Mouse (Mus musculus) gastrocnemius, postnatal 10 days (tissue): Measurements from ENCODE around the gene Nbeal2. TPM values are rescaled to one million over a fixed set of nuclear protein-coding genes. Genes with fewer than 3 reads are reported as not detected.
A peak's percentile ranks its signal among the peaks of the same experiment; 100 is the strongest.
"Not testable (repeated sequence)": the region's sequence is repeated elsewhere in the genome, so short reads cannot be mapped to it uniquely, and the experiment has no call there.

Source experiments
- DNase-seq: peaks from one replicate; pipeline ENCODE4 v3.0.0; 2021; ENCODE audit warnings: mixed read lengths
- long read RNA-seq, 2 experiments: library from polyadenylated mRNA; stranded (forward); transcript quantifications; one replicate each; pipeline ENCODE4 v2.0.0; 2021
- total RNA-seq, 2 experiments: library from RNA; stranded (reverse); gene quantifications; 2 replicates each; pipeline ENCODE4 v1.2.3; 2021

The Nbeal2 gene
- total RNA-seq: 1 to 10 TPM; 2.2 to 3.4 TPM
- long read RNA-seq, experiment 1, partial matches to known transcripts: 2 of 3 reads
- long read RNA-seq, experiment 1, other reads (novel, unspliced or antisense): 1 of 3 reads
- long read RNA-seq, experiment 2, partial matches to known transcripts: 0 of 2 reads
- long read RNA-seq, experiment 2, other reads (novel, unspliced or antisense): 2 of 2 reads

DNA sequence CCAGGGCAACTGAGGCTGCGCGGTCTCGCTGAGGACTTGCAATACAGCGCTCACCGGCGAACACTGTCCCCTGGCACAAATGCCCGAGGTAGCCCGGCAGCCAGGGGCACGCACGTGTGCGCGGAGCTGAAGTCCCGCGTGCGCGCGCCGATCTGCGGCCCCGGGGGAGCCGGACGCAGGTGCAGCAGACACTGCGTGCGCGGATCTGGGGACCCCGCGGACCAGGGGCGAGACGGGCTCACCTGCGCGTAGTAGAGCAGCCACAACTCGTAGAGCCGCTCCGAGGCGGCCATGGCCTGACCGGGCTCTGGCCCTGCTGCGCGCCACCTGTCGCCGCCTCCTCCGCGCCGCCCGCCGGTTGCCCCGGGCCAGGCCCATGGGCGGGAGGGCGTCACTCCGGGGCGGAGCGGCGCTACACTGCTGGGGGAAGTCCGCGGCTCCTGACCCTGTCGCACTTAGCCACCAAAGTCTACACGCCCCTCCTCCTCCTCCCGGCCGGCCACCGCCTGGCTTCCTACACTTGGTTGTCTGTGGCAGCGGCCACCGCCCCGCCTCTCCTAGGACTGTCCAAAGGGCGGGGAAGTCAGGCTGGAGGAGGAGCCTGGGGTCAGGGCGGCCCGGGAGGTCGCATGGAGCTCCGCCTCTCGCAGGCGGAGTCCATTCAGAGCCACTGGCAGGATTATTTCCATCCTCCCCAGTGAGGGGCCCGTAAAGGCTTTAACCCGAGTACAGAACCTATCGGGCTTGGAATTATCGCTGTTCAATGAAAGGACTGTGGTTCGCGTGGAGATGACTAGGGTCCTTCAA is at the start of gene Nbeal2:
Nbeal2 (minus strand) TSS at position 507 of the 807 bp plus-strand sequence.
- DNase-seq: peak; percentile 86

DNA sequence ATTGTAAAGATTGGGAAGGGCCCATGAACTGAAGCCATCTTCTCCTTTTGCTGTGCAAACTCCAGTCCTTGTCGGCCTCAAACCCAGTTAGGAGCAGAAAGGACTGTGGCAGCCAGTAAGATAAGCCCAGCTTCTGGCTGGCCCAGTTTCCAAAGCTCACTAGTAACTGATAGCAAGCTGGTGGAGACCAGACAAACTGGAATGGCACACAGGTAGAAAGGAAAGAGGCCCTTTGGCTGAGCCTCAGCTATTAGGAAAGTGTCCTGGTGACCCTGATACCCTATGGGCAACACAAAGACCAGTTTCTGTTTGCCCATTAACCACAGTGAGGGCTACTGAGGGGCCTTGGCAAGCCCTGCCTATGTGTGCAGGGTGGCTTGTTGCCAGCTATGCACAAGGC is 48.9 kb upstream of the Nbeal2 start:
- DNase-seq: no peak

GRCm38 (mm10) chr9:110701114-110702032 is 47.4 kb upstream of the Nbeal2 start:
- DNase-seq: no peak

GRCm38 (mm10) chr9:110699574-110699973 is 45.6 kb upstream of the Nbeal2 start:
- DNase-seq: no peak

DNA sequence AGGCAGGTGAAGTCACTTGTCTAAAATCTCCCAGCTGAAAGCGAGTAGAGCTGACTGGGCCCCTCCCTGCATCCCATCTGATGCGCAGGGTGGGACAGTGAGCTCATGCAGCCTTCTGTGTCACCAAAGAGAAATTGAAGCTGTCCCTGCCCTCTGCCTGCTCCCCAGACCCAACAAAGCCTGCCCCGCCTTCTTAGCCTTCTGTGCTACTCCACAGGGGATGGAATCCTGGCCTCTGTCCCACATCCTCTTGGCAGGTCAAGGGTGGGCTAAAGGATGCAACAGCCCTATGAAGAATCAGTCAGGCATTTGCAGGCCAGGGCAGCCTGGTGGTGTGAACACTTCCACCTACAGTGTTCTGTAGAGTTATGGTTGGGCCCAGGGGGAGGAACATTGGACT is 43.5 kb upstream of the Nbeal2 start:
- no peak for DNase-seq

DNA sequence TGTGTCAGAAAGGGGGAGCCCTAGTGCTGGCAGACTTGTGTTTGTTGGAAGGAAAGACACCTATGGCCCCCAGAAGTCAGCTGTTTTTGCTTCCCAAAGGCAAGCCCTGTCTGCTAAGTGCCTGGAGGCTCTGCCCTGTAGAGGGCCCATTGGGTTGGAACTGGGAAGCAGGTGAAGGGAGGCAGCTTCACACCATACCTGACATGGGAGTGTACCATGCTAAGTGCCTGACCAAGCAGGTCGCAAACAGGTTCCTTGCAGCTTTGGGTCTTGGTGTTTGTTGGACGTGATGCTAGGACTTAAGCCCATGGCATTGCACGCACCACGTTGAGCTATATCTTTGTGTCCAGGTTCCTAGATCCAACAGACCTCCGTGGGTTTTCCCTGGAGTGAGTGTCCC is 42.5 kb upstream of the Nbeal2 start:
- no peak for DNase-seq

GRCm38 (mm10) chr9:110695165-110695755 is 41.3 kb upstream of the Nbeal2 start:
- no peak for DNase-seq

DNA sequence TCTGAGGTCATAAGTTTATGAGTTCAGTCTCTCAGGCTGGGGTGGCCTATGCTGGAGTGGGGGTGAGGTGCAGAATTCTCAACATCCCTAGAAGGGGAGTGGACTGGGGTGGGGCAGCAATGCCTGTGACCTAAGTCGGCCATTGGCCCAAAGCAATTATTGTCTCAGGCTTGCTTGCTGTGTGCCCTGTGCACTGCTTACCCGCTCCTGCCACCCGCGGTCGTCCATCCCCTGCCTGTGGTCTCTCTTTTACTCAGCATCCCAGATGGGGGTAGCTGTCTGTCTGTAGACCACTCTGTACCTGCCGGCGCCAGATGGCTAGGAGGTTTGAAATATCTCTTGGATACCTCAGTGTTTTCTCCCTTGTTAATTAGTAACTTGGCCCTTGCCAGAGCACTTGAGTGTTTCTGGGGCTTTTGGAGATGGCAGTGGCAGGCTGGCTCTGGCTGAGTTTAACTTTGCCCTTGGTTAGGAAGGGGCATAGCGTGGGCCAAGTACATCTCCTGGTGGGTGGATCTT is 35.4 kb upstream of the Nbeal2 start:
- DNase-seq: no peak

GRCm38 (mm10) chr9:110687846-110688245 is 33.9 kb upstream of the Nbeal2 start:
- DNase-seq: no peak

DNA sequence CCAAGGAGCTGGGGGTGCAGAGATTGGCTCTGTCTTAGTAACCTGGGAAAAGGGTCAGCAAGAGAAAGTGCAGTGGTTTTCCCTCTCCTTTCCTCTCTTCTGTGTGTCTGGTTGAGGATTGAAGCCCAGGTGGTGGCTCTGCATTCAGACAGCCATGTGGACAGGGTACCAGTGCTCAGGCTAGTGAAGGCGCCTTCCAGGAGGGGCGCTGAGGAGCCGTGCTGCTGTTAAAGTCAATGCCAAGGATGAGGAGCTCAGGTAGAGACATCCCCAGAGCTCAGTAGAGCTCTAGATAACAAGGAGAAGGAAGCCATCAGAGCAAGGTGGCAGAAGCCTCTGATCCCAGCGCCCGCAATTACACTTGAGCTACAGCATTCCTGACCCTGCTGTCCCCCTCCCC is 33.1 kb upstream of the Nbeal2 start:
- no peak for DNase-seq

DNA sequence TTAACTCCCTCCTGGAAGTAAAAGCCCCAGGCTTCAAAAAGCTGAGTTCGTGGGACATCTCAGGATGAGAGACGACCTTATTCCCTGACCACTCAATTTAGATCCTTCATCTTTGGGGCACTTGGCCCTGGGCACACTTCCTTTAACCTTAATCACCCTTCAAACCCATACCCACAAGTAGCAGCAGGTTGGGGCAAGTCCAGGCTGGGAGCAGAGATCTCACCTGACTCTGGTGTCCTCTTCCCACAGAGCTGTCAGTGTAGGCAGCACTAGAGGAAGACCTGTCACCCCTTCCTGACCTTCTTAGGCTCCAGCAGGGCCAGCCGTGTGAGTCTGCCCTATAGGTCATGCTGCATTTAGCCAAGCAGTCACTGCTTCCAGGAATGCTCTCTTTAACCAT is 32.5 kb upstream of the Nbeal2 start:
- no peak for DNase-seq

DNA sequence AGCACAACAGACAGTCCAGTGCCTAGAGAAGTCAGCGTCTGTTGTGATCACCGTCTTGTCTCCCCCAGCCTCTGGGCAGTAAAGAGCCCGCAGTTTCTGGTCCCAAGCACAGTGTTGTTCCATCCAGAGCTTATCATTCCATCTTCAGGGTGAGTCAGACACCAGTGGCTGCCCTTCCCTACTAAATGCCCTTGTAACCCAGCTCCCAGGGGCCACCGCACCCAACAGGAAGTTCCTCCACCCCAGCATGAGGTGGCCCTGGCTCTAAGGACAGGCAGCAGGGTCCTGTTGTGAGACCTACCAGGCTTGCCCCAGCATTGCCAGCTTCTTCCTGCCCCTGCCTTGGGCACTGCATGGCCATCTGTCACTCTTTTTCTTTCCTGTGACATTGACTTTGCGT is 31.6 kb upstream of the Nbeal2 start:
- DNase-seq: no peak

GRCm38 (mm10) chr9:110685187-110685586 is 31.2 kb upstream of the Nbeal2 start:
- DNase-seq: no peak

DNA sequence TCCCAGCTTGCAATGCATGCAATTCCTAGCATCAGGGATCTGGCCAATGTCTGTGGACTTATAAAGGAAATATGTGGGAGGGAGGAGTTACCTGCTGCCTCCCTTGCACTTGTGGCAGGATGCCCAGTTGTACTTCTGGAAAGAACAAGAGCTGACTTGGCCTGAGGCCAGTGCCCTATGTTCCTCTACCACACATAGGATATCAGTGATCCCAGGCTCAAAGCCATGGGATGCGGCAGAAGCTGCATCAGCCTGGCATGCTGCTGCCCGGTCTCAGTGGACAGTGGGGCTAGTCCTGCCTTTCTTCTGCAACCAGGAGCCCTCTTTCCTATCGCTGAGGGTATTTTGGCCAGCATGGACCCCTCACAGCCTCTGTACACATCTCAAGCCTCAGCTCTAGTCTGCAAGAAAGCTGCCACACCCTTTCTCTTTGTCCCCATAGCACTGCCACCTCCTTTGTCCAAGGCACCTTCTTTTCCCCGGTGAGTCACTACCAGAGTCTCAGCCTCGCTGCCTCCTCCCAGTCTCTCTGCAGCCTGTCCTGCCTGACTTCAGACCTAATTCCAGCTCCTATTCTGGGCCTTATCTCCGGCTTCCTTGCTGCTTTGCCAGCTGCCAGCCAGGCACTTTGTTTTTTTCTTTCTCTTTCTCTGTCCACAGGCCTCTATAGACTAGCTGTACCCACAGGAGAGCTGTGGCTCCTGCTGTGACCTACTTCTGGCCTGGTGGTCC is 30.3 kb upstream of the Nbeal2 start:
- DNase-seq: peak; percentile 39

DNA sequence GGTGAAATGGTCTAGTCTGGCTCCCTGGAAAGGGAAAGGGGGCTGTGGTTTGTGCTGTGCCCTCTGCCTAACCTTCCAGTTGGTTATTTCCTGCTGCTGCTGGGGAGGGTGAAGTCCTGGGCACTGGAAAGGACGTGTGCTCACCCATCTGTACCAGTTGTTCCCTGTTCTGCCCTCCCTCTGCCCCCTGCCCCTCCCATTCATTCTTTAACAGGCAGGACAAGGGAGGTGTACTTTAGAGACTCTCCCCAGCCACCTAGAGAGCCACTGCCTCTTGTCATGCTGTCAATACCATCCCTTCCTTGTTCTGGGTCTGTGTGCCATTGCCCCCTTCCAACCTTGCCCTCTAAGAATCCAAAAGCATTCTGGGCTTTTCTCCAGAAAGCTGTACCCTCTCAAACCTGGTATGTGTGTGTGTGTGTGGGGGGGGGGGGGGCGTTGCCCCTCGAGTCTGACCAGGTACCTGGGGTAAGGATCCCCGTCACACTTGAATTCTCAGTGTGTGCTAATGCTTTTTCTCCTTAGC is 29.7 kb upstream of the Nbeal2 start:
- no peak for DNase-seq

DNA sequence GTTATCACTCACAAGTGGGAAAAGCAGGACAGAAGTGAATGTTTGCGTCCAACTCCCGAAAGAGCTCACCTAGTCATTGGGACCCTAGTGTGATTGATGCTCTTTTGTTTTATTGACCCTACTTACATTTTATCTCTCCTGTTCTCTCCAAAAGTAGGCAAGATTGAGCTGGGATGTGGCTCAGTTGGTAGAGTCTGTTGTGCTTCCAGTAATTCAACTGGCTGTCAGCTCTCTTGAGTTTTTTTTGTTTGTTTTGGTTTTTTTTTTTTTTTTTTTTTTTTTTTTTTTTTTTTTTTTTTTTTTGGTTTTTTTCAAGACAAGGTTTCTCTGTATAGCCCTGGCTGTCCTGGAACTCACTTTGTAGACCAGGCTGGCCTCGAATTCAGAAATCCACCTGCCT is 28.7 kb upstream of the Nbeal2 start:
- not testable (repeated sequence) for DNase-seq

DNA sequence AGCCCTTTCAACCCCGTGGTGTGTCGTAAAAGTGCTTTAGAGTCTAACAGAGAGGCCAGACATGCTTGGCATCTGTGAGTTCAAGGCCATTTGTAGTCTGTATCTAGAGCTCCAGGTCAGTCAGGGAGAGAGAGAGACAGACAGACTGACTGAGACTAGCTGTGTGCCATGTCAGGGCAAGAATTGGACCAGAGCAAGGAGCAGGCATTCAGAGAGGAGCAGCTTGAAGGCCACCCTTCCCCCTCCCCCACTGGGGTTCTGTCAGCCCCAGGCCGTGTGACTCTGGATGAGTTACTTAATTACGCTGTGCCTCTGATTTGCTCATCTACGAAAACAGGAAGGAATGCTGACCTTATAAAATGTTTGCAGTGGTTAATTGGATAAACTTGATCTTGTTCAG is 28.3 kb upstream of the Nbeal2 start:
- DNase-seq: no peak

- no peak for DNase-seq
Measured at GRCm38 (mm10) chr9:110681817-110682216, 27.9 kb upstream of the Nbeal2 start.

- no peak for DNase-seq
Measured at GRCm38 (mm10) chr9:110680736-110681507, 27.0 kb upstream of the Nbeal2 start.

GRCm38 (mm10) chr9:110678886-110679285 is 24.9 kb upstream of the Nbeal2 start:
- DNase-seq: no peak
